Mouse (Mus musculus) heart, postnatal 0 days (tissue): ENCODE measurements at regions not wholly inside any gene's neighbourhood (a gene's known extent, or its start where the extent isn't known, plus 50 kb on each side); places are given as distances from the start of the nearest gene placed in this dataset.

Experiments
- CTCF ChIP-seq: IDR thresholded peaks from 2 replicates; pipeline ENCODE4 v1.5.1; 2016; ENCODE audit warnings: antibody characterized with exemption, control low read depth, low read depth
- EP300 ChIP-seq: IDR thresholded peaks from 2 replicates; pipeline ENCODE4 v1.6.1; 2016; ENCODE audit warnings: antibody characterized with exemption, low read depth

GRCm38 (mm10) chr3:60796207-60796606, 206.4 kb upstream of the P2ry1 start:
- TF ChIP-seq CTCF = no peak
- no peak for TF ChIP-seq EP300
